Mouse (Mus musculus) lung, embryonic 15.5 days (tissue): Measurements from ENCODE around the gene Pabpn1. TPM values are rescaled to one million over a fixed set of nuclear protein-coding genes. Genes with fewer than 3 reads are reported as not detected.

Source experiments
- ATAC-seq: fragments of 200-750 bp; cut with Nextera tagmentation; 2 replicates; pipeline ENCODE4 v1.8.0; 2017; ENCODE audit warnings: moderate number of reproducible peaks, borderline replicate concordance; ENCODE audit not compliant: low FRiP score, low TSS enrichment; ENCODE audit errors: extremely low read depth
- H3K27ac ChIP-seq: fragments of 300-500 bp; sonication (generic); 2 replicates; pipeline ENCODE4 v1.5.1; 2015; ENCODE audit warnings: moderate library complexity, mild to moderate bottlenecking, inconsistent platforms
- H3K27me3 ChIP-seq: fragments of 300-500 bp; sonication (generic); 2 replicates; pipeline ENCODE4 v1.6.1; 2015; ENCODE audit warnings: inconsistent platforms
- H3K36me3 ChIP-seq: fragments of 300-500 bp; sonication (generic); 2 replicates; pipeline ENCODE4 v1.6.1; 2015; ENCODE audit warnings: inconsistent platforms
- H3K4me1 ChIP-seq: fragments of 300-500 bp; sonication (generic); 2 replicates; pipeline ENCODE4 v1.6.1; 2015; ENCODE audit warnings: inconsistent platforms
- H3K4me2 ChIP-seq: fragments of 300-500 bp; sonication (generic); 2 replicates; pipeline ENCODE4 v1.6.1; 2015; ENCODE audit warnings: inconsistent platforms, mild to moderate bottlenecking, moderate library complexity
- H3K4me3 ChIP-seq: fragments of 300-500 bp; sonication (generic); 2 replicates; pipeline ENCODE4 v1.5.1; 2015; ENCODE audit warnings: mild to moderate bottlenecking, inconsistent platforms
- H3K9ac ChIP-seq: fragments of 300-500 bp; sonication (generic); 2 replicates; pipeline ENCODE4 v1.6.1; 2015; ENCODE audit warnings: inconsistent platforms
- H3K9me3 ChIP-seq: fragments of 300-500 bp; sonication (generic); 2 replicates; pipeline ENCODE4 v1.6.1; 2016; ENCODE audit warnings: inconsistent platforms
- WGBS: fragments of 180-500 bp; shearing (Covaris S2); methylation state at CpG from one replicate; pipeline ENCODE4 v1.1.7; 2015; 5-methylcytosine and 5-hydroxymethylcytosine counted together
- polyA plus RNA-seq: library from polyadenylated mRNA; unstranded; fragments of >200 nt; fragmentation: Nextera tagmentation; extraction: Ambion mirVana; gene quantifications from 2 replicates; pipeline ENCODE4 v1.2.1, GENCODE M21; 2015

Pabpn1 gene
- polyA plus RNA-seq, 1 experiment from 2014 or later = 102 TPM

DNA sequence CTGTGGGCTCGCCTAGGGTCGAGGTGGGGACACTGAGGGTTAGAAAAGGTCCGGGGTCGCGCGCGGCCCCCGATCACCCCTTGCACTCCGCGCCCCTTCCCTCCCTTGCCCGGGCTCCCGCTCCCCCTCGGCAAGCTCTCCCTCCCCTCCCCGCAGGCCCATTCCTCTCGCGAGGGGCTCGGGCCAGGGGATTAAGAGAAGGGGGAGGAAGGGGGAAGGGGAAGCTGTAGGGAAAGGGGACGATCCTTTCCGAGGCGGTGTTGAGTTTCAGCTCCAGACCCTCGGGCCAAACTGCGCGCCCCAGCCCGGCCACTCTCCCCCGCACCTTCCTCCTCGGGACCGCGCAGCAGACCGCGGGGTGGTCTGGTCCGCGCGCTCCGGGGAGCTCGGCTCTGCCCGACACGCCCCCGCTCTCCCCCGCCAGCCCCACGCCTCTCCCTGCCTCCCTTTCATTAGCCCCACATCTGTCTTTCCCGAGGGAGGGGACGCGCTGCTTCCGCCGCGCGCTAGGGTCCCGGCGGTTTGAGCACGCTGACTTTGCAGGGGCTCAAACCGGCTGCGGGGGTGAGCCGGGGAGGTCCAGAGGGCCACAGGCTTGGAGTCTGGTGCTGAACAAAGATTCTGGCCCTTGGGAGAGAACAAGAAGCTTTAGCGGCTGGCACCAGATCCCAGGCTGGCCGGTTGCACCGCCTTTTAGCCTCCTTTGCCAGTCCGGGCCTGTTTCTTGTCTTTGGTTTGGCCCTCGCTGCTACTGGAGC lies 34.3 kb downstream of the Pabpn1 start:
- under 1% methylated on average over 39 of the region's 58 CpGs for WGBS
- Histone ChIP-seq H3K4me1 (peaks cover 36% of the 10 kb centered on the region), H3K4me2 (peak overlapping the region; percentile 79), H3K36me3 (no peaks in the 10 kb centered on the region), H3K4me3 (peak overlapping the region; percentile 51), H3K27me3 (0 out of 2 replicates have a peak, but pooled peaks cover 8% of the 10 kb centered on the region), H3K27ac (peak overlapping the region; percentile 98), H3K9me3 (no peaks in the 10 kb centered on the region), H3K9ac (peak overlapping the region; percentile 68)
- ATAC-seq = peak; percentile 81

- Histone ChIP-seq H3K9me3 (no peaks in the 10 kb centered on the region), H3K4me2 (peak overlapping the region; percentile 79), H3K9ac (peak overlapping the region; percentile 68), H3K27ac (peak overlapping the region; percentile 98), H3K4me1 (peaks cover 36% of the 10 kb centered on the region), H3K36me3 (no peaks in the 10 kb centered on the region), H3K27me3 (0 out of 2 replicates have a peak, but pooled peaks cover 8% of the 10 kb centered on the region), H3K4me3 (peak overlapping the region; percentile 51)
- ATAC-seq = no peak
- 25% methylated on average over 7 of the region's 7 CpGs for WGBS
These were observed 35.0 kb downstream of the Pabpn1 start for GRCm38 (mm10) chr14:54927296-54927695.

GRCm38 (mm10) chr14:54929801-54930200 lies 37.5 kb downstream of the Pabpn1 start:
- Histone ChIP-seq H3K4me3 (no peak overlapping the region), H3K27me3 (0 out of 2 replicates have a peak, but pooled peaks cover 8% of the 10 kb centered on the region), H3K4me1 (peaks cover 28% of the 10 kb centered on the region), H3K9me3 (no peaks in the 10 kb centered on the region), H3K27ac (no peak overlapping the region), H3K9ac (no peak overlapping the region), H3K36me3 (no peaks in the 10 kb centered on the region), H3K4me2 (no peak overlapping the region)
- 57% methylated on average over 5 of the region's 5 CpGs for WGBS
- ATAC-seq = no peak

DNA sequence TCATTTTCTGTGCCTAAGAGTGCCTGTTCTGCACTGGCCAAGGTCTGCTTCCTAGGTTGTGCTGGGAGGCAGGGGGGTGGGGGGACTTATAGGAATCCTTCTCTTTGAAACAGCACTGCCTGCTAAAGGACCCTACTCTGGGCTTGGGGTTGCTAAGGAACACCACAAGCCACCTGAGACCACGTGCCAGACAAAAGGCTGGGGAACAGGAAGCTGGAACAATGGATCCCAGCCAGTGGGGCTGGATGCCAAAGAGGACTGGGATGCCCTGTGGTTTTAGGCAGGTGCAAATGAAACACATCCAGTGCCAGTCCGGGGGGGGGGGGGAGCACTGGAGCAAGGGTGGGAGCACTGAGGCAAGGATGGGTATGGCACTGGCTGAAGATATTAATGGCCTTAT lies 38.1 kb downstream of the Pabpn1 start:
- Histone ChIP-seq H3K27ac (no peak overlapping the region), H3K4me2 (no peak overlapping the region), H3K27me3 (0 out of 2 replicates have a peak, but pooled peaks cover 12% of the 10 kb centered on the region), H3K4me1 (peaks cover 22% of the 10 kb centered on the region), H3K36me3 (no peaks in the 10 kb centered on the region), H3K4me3 (no peak overlapping the region), H3K9ac (no peak overlapping the region), H3K9me3 (no peaks in the 10 kb centered on the region)
- no peak for ATAC-seq
- 28% methylated on average over 2 of the region's 2 CpGs for WGBS

GRCm38 (mm10) chr14:54932645-54933150 lies 40.4 kb downstream of the Pabpn1 start, which contains the start of gene Il25:
TSS of gene Il25 (plus strand) at chr14:54932695.
- Histone ChIP-seq H3K27ac (no peak within 1 kb of the TSS), H3K36me3 (no peaks in the 10 kb centered on the region), H3K4me1 (0 out of 2 replicates have a peak, but pooled peaks cover 5% of the 10 kb centered on the region), H3K9ac (no peak within 1 kb of the TSS), H3K27me3 (0 out of 2 replicates have a peak, but pooled peaks cover 7% of the 10 kb centered on the region), H3K4me3 (no peak within 1 kb of the TSS), H3K4me2 (no peak within 1 kb of the TSS), H3K9me3 (no peaks in the 10 kb centered on the region)
- 0 out of 2 replicates have a peak, but pooled peaks have one; percentile 36 for ATAC-seq
- WGBS = 22% methylated on average over 6 of the region's 6 CpGs

DNA sequence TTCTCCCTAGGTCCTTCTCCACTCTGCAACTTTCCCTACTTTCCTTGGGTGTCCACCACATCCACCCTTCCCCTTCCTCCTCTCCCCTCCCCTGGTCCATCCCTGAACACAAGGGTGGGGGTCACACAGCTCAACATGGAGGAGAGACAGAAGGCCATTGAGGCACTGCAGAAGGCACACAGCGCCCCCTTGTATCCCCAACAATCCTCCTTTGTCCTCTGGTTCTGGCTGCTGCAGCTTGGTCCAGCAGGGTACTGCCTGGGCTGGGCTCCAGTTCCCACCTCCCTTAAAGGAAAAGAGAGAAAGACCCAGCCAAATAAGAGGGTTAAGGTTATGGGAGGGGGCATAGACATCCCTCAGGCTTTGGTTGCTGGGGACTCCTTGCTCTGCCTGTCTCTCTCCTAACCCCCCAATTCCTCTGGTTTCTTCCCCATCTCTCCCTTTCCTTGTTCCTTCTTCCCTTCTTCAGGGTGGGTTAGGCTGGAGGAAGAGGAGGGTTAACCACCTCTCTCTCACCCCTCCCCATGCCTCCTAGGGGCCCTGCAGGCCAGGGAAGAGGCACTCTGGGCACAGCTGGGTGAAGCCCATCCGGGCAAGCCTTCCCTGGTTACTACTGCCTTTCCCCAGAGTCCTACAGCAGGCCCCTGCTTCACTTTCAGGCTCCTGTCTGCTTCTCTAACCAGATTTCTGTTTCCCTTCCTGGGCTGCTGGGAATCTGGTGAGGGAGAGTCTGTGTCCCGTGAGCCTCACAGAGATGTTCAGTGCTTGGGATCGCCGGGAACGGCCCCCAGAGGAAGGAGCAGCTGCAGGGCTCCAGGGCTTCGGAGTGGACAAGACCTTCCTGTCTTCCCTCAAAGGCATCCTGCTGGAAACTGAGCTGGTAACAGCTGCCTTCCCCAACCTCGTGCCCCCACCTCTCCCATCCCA lies 43.9 kb downstream of the Pabpn1 start, which contains the start of gene Cmtm5:
Gene Cmtm5, plus strand, starts transcription at position 358 of the 927 bp plus-strand sequence.
- Histone ChIP-seq H3K4me3 (no peak within 1 kb of the TSS), H3K4me1 (peaks cover 9% of the 10 kb centered on the region; the same call in 1 of the 2 replicates), H3K27me3 (0 out of 2 replicates have a peak, but pooled peaks cover 4% of the 10 kb centered on the region), H3K27ac (no peak within 1 kb of the TSS), H3K9me3 (no peaks in the 10 kb centered on the region), H3K36me3 (no peaks in the 10 kb centered on the region), H3K4me2 (no peak within 1 kb of the TSS), H3K9ac (no peak within 1 kb of the TSS)
- no peak for ATAC-seq
- 32% methylated on average over 8 of the region's 8 CpGs for WGBS

DNA sequence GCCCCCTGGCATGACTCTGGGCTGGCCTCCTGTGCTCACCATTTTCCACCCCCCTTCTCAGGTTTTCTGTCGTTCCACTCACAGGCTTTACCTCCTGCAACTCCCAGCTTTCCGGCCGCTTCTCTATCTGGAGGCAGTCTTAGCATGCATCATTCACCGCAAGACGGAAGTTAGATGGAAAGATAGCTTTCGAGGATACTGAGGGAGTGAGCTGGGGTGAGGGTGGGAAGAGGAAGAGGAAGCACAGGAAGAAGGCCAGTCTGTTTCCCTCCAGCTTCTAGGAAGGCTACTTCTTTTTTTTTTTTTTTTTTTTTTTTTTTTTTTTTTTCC lies 44.5 kb downstream of the Pabpn1 start:
- WGBS = 44% methylated on average over 6 of the region's 6 CpGs
- H3K4me1 ChIP-seq = peaks cover 9% of the 10 kb centered on the region; the same call in 1 of the 2 replicates
- H3K27ac ChIP-seq = no peak overlapping the region
- H3K9me3 ChIP-seq = no peaks in the 10 kb centered on the region
- H3K4me3 ChIP-seq = no peak overlapping the region
- H3K4me2 ChIP-seq = no peak overlapping the region
- no peak overlapping the region for H3K9ac ChIP-seq
- H3K27me3 ChIP-seq = 0 out of 2 replicates have a peak, but pooled peaks cover 7% of the 10 kb centered on the region
- ATAC-seq = no peak
- no peaks in the 10 kb centered on the region for H3K36me3 ChIP-seq

GRCm38 (mm10) chr14:54937361-54938182 lies 45.3 kb downstream of the Pabpn1 start:
- Histone ChIP-seq H3K27ac (no peak overlapping the region), H3K9ac (no peak overlapping the region)
- WGBS = 87% methylated on average over 16 of the region's 16 CpGs

GRCm38 (mm10) chr14:54938431-54939219 lies 46.3 kb downstream of the Pabpn1 start:
- ATAC-seq = no peak
- 0 out of 2 replicates have a peak, but pooled peaks cover 7% of the 10 kb centered on the region for H3K27me3 ChIP-seq
- no peak overlapping the region for H3K4me2 ChIP-seq
- H3K4me1 ChIP-seq = peaks cover 5% of the 10 kb centered on the region; the same call in 1 of the 2 replicates
- no peaks in the 10 kb centered on the region for H3K36me3 ChIP-seq
- no peaks in the 10 kb centered on the region for H3K9me3 ChIP-seq
- no peak overlapping the region for H3K9ac ChIP-seq
- H3K27ac ChIP-seq = no peak overlapping the region
- H3K4me3 ChIP-seq = no peak overlapping the region
- 74% methylated on average over 15 of the region's 15 CpGs for WGBS

More at GRCm38 (mm10) chr14:54937361-54938182, 45.3 kb downstream of the Pabpn1 start:
- no peak for ATAC-seq
- Histone ChIP-seq H3K4me1 (peaks cover 9% of the 10 kb centered on the region; the same call in 1 of the 2 replicates), H3K27me3 (0 out of 2 replicates have a peak, but pooled peaks cover 7% of the 10 kb centered on the region), H3K4me3 (no peak overlapping the region), H3K4me2 (no peak overlapping the region), H3K36me3 (no peaks in the 10 kb centered on the region), H3K9me3 (no peaks in the 10 kb centered on the region)

DNA sequence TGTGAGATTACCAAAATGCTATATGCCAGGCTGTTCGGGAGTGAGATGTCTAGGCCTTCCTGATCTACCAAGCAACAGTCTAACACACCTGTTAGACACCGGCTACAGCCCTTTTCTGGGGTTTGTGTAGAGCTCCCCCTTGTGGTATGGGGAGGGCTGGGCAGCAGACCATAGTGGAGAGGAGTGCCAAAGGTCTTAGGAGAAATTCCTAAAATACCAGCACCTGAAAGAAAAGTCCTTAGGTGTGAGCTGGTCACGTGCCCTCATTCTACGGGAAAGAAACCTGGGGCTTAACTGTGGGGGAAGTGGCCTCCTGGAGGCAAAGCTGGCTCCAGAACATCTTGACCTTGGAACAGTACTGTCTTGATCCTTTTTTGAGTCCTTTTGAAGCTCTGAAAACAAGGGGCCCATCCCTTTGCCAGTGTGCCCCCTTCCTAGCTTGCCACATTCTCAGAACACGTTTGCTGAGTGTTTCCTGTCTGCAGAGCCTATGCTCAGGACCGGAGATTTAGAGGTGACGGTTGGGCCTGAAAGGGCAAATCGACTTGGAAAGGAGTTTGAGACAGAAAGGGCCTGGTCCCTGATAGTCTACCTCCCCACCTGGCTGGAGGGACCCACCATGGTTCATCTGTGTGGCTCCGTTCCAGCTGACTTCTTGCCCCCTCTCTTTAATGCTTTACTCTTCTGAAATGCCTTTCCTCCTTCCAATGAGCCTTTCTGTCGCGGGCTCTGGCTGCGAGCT lies 47.3 kb downstream of the Pabpn1 start:
- peak; percentile 73; the same call in 1 of the 2 replicates for ATAC-seq
- 40% methylated on average over 12 of the region's 12 CpGs for WGBS
- Histone ChIP-seq H3K9me3 (no peaks in the 10 kb centered on the region), H3K27ac (peak overlapping the region; percentile 37), H3K9ac (no peak overlapping the region), H3K4me3 (no peak overlapping the region), H3K27me3 (0 out of 2 replicates have a peak, but pooled peaks cover 7% of the 10 kb centered on the region), H3K4me2 (no peak overlapping the region), H3K4me1 (peaks cover 5% of the 10 kb centered on the region; the same call in 1 of the 2 replicates), H3K36me3 (no peaks in the 10 kb centered on the region)
